Mouse (Mus musculus) spleen, adult 18-20 months (tissue): ENCODE data around the gene Mrpl20.

ENCODE experiments used
- DNase-seq, 2 experiments: peaks; one replicate each; pipeline ENCODE4 v3.0.0; 2022; ENCODE audit warnings: mixed read lengths in 2 of 2

The Mrpl20 gene

DNA sequence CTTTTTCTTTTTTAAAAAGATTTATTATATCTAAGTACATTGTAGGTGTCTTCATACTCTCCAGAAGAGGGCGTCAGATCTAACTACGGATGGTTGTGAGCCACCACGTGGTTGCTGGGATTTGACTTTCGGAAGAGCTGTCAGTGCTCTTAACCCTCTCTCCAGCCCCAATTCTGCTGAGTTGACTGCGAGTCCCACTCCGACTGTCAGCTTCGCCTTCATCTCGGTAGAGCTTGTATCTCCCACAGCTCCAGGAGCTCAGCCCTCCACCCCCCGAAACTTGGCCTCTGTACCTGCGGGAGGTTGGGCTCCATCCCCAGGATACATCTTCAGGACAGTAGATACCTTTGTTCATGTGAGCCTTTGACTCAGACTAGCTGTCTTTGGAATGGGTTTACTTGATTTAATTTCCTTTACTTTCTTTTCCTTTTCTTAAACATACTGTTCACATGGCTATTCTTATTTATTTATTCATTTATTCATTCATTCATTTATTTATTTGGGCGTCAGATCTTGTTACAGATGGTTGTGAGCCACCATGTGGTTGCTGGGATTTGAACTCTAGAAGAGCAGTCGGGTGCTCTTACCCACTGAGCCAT lies at the start of gene Mrpl20:
Gene Mrpl20, plus strand, starts transcription at position 138 of the 599 bp plus-strand sequence.
- DNase-seq = no peak

DNA sequence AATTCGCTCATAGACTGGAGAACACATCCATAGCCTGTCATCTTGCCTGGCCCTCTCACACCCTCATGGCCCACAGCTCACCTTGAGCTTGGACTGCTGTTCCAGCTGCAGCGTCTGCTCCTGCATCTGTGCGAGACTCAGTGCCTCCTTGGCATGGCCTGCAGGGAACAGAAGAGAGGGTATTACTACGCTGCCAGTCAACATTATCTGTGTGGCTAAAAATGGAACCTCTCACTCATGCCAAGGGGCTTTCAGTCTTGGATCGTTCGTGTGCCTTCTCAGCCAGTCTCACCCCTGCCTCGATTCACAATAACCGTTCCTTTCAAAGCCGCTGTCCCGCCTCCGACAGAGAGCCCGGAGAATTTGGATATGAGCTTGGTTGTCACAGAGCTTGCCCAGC lies 45.7 kb upstream of the Mrpl20 start:
- DNase-seq = no peak

DNA sequence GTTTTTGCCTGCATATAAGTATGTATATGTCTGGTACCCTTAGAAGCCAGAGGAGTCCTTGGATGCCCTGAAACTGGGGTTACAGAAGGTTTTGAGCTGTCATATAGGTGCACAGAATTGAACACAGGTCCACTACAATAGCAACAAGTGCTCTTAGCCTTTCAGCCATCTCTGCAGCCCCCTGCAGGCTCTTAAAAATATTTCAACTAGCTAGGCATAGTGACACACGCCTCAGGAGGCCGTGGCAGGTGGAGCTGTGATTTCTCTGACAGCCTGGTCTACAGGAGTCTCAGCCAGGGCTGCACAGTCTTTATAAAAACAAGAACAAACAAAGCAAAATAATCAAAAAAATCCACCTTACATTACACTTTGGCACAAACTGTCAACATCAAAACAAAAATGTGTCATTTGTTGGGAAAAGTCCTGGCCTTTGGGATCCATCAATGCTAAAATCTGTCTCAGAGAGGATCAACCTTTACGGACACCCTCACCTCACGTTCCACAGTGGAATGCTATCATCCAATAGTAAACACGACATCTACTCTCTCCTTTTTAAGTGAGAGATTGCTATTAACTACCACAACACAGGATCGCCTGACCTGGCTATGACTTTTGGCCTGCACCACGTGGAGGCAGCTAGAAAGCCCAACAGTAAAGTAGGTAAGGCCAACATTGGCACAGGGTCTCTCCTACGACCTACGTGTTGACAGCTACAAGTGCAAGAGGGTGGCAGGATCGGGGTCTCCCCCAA lies 42.6 kb upstream of the Mrpl20 start:
- DNase-seq = no peak

DNA sequence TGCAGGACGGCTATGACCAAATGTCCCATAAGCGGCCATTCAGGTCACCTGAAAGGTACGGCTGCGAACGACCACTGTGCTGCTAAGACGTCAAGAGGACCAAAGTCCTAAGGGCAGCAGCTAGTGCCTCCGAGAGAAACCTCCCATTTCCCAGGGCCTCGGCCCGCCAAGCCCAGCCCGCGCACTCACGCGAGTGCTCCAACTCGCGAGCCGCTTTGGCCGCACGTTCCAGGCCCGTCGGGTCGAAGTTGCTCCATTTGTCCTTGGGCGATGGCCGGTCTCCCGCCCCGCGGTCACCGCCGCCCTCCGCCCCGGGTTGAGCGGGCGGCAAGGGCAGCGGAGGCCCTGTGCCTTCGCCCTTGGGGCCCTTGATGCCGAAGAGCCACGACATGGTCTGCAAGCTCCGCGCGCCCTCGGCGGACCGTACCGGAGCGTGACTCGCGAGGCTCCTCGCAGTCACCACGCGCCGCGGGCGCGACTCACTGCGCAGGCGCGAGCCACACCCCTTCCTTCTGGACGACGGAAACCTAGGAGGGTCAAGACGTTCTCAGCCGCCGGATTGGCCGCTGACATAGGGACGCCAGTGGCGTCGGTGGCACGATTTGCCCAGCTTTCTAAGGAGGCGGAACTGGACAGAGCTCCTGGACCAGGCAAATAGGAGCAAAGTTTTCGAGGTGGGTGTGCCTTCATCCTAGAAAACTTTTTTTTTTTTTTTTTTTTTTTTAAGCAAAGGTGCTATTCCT lies 41.9 kb upstream of the Mrpl20 start, which contains the start of gene Atad3a:
Gene Atad3a, minus strand, starts transcription at position 481 of the 743 bp plus-strand sequence.
- DNase-seq = peak; percentile 92 to 96

DNA sequence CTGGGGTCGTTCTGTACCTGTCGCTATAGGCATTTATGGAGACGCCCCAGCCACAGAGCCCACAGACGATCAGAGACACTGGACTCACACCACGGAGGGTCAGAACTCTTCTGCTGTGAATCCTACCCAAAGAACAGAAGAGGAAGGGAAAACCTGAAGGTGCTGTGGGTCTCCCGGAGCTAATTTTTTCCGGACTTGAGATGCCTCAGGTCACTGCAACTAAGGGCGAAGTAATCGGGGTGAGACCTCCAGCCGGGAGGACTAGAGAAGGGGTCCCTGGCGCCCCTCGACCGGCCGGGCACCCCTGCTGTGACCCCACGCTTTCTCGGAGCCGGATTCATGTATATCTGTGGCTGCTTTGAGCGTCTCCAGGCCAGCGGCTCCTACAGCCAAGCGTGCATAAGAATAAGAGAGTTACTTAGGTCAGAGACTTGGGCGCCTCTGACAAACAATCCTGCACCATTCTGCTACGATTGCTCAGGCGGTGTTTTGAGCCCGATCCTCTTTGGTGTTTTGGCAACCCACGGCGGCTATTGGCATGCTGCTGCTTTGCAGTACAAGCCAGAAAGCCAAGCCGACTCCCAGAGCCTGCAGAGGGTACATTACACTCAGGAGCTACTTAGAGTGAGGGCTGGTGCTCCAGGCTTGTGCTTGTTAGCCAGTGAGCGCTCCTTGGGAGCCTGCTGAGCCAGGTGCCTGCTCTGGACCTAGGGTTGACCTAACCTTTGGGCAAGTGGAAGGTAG lies 41.1 kb upstream of the Mrpl20 start:
- DNase-seq = no peak

DNA sequence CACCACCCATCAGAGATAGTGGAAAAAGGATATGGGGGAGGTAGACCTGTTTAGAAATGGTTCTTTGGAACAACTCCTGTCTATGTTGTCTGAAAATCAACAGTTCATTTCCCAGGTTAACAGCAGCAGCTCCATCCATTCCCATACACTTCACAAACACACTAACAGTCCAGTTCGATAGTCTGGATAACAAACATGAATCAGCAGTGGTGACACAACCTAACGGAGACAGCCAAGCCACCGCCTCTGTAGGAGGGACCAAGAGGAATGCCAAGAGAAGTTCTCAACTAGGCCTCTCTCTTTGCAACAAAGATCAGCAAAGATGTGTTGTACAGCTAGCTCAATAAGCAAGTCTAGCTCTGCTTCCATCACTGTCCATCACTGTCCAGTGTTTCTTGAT lies 40.3 kb upstream of the Mrpl20 start:
- DNase-seq = no peak

DNA sequence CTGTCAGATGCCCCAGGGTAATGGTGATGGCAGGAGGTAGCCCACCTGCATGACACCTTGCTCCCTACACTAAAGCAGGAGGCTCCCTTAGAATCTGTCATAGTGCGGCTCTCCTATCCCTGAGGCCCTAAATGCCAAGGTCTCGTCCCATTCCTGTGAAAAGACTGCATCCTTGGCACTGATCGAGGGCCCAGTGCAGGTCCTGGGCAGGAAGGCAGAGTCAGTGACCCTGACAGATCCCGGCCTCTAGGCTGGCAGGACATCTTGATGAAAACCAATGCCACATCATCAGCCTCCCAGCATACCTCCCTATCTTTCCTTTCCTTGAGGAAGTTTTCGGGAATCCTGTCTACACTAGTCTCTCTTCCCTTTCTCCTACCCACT lies 33.2 kb upstream of the Mrpl20 start:
- DNase-seq = no peak

DNA sequence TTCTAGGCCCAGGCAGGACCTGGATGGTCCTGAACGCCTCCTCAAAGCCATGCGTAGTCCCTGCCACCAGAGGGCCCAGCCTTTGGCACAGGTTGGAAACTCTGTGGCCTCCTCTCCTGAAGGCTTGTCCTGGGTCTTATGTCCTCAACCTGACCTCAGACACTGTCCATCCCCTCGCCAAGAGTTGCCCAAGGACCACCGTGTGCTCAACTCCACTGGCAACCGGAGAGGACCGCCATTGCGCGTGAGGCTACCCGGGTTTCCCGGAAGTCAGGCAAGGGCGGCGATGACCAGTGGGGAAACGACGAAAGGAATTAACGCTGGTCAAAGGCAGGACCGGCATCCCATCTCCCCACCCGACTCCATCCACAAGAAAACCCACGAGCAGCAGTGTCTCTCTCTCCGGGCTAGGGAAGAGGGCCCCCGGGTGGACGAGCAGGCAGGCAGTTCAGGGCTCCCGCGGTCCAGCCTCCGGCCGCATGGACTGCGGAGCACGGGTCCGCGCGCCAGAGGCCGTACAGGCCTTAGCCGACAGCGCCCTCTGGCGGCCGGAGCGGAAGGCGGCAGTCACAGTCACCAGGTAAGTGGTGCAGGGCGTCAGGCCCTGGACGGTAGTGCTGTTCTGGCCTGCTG lies 32.7 kb upstream of the Mrpl20 start:
- peak; percentile 72 to 87 for DNase-seq

DNA sequence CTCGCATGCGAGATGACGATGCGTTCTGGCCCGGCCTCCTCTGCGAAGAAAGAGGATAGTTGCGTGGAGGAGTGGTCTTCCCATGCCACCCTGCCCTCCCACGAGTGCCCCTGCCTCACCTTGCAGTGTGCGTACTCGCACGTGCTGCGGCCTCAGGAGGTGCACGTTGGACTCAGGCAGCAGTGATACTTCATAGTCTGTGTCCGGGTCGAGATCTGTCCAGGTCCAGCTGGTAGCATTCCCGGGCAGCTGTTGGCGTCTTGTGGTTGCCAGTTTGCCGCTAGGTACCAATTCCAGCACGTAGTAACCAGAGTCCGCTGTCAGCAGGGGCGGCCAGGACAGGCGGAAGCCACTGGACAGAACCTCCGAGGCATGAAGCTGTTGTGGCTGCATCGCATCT lies 32.1 kb upstream of the Mrpl20 start:
- no peak for DNase-seq

DNA sequence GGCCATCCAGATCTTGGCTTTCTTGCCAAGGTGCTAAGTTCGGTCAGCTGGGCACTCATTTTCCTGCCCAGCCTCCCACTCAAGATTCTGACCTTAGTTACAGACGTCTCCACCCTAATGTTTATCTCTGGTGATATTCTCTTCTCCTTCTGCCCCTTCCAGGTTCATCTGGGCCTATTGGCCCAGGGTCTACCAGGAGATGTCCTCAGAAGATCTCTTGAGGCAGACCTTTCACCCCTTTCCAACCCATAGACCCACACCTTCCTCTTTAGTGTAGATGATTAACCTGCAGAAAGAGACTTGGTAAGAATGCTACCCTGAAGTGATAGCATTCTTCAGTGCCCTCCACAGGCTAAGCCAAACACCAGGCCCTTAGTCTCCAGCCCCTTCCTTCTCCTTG lies 31.0 kb upstream of the Mrpl20 start:
- DNase-seq = no peak

DNA sequence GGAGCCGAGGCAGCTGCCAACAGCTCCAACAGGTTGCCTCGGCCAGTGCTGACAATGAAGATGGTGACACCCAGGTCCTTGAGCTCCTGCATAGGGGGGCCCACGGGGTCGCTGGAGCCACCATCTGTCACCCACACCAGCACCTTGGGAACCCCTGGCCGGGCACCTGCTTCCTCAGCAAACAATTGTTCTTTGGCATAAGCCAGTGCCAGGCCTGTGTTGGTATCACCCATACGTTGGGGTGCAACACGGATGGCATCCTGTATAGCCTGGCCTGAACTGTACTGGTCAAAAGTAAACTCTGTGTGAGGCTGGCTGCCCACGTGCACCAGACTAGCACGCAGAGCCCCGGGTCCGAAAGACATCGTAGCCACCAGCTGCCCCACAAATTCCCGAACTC lies 29.9 kb upstream of the Mrpl20 start:
- no peak for DNase-seq

DNA sequence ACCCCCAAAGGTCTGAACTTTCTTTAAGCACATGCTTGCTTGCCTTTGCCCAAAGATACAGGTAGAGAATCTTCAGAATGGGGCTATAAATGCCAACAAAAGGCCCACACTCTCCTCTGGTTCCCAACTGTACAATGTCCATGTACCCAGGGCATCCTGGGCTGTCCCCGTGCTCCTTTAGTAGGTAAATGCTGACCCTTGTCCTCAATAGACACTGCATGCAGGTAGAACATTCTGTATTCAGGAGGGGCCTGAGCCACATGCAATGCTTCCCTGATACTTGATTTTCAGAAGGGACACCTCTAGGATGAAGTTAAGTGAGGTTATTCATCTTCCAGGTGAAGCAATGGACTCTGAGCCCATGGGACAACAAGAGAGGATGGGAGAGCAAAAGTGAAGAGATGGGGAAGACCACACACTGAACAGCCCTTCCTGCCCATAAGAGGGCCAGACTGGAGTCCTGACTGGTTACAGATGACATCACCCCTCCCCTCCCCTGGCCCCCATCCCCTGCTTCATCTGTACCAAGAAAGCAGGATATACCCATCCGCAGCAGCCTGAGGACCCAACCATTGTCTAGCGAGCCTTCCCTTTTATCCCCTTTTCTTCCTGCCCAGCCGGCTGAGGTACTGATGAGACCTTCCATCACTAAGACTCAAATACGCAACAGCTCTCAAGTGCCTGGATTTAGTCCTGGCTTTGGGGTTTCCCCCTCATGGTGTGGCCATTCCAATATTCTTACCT lies 29.2 kb upstream of the Mrpl20 start:
- no peak for DNase-seq

DNA sequence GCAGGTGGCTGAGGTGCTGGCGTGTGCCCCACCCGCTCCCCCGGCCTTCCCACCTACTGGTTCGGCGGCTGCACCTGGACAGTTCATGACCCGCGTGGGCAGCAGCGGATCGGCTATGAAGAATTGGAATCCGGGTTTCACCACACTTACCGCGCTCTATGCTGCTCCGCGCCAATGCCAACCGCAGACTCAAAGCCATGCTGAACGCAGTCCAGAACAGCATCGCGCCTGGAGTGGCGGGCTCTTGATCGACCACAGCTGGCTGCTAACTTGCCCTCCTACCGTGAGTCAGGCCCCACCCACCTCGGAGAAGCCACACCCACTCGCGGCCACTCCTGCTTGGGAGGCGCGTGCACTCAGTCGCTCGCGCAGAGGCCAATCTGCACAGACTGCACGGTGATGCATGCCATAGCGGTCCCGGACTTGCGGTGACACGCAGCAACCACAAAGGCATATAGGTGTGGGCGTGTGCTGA lies 28.4 kb upstream of the Mrpl20 start, which contains the start of gene Vwa1:
Gene Vwa1, minus strand, starts transcription at position 419 of the 475 bp plus-strand sequence.
- peak; percentile 76 to 86 for DNase-seq

DNA sequence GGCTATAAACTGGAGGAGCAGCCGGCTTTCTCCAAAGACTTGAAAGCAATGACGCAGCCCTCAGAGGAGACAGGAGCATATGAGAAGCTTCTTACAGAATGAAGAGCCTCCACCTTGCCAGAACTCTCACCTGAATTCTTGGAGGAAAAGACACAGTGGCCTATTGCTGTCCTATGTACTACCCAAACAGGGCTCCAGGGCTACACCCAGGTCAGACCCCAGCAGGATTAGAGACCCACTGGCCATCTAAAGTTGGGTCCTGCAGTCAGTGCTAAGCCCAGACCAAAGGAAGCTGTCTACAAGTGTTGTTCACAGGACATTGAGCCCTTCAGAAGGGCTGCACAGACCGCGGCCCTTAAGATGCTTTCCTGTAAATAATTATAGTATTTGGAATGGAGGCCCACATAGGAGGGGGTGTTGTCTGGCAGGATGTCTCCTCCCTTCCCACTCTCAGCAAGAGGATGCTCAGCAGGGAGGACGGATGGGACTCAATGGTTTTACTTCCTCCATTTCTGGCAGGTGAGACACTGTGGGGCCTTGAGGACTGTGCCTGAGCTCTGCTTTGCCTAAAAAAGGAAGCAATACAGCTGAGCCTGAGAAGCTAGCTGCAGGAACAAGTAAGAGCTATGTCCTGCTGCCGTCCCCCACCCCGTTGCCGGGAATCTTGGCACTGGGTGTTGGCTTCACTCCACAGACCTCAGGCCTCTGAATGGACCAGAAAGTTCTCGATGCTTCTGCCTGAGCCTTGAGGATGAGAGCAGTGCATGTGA lies 27.5 kb upstream of the Mrpl20 start:
- DNase-seq = peak; percentile 35 to 40

DNA sequence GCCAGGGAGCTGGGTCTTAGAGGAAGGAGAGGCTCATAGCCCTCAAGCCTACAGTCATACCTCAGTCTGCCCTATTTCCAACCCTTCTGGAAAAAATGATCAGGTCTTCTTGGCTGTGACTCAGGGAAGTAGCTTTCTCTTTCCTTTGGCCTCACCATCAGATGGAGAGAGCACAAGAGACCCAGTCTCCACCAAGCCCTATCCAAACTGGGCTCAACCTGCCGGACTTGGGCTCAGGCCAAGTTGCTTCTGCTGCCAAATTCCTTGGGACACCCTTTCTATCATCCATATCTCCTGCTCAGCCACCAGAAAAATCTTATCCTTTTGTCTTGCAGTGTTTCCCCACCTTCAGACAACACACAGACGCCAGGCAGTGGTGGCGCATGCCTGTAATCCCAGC lies 26.8 kb upstream of the Mrpl20 start:
- DNase-seq = no peak

DNA sequence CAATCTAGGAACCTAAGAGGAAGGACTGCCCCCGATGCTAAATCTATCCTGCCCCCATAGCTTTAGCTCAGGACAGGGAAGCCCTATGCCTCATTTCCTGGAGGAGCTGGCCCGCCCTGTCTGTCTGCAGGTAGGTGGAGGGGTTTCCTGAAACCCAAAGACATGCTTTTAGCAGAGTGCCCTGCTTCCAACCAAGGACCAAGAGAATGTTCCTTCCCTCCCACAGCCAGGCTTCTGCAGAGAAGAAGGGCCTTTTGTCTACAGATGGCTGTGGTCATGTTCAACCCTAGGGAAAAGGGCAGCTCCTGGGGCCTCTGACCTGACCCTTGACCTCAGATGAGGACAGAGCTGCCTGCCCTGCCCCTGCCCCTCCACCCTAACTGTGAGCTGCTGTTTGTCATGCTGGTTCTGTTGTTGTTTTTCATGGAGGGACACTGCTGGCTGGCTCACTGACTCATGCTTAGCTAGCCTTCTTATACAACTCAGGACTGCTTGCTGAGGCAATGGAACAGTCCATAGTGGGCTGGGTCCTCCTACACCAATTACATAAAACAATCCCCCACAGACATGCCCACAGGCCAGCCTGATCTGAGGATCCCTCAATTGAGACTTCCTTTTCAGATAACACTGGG lies 25.9 kb upstream of the Mrpl20 start:
- DNase-seq = no peak

DNA sequence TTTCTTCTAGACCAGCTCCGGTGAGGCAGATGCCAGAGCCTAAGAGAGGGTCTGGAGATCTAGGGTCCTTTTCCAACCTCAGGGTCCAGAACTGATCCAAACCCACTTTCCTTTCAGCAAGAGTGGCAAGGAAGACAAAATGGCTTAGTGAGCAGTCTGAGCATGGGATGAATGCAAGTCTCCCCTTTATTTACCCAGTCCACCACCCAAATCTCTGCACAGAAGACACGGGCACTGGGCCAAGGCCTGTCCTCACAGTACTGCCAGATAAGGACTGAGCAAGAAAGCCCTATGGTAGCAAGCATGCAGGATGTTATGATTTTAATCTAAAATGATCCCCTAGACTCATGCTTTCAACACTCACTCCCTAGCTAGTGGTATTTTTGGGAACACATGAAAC lies 24.9 kb upstream of the Mrpl20 start:
- no peak for DNase-seq

DNA sequence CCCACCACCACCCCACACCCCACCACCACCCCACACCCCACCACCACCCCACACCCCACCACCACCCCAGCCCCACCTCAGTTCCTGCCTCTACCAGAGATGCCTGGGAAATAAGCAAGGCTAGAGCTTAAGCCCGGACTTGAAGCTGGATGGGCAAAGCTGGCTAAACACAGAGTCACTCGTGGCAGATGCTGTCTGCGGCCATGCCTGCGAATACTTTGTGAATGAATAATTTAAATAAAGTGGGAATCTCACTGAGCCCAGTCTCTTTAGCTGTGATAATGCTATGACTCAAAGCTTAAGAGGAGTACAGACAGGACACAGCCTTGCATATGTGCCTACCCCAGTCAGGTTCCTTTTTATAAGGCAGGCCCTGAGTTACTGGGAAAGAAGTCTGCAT lies 23.2 kb upstream of the Mrpl20 start:
- no peak for DNase-seq

DNA sequence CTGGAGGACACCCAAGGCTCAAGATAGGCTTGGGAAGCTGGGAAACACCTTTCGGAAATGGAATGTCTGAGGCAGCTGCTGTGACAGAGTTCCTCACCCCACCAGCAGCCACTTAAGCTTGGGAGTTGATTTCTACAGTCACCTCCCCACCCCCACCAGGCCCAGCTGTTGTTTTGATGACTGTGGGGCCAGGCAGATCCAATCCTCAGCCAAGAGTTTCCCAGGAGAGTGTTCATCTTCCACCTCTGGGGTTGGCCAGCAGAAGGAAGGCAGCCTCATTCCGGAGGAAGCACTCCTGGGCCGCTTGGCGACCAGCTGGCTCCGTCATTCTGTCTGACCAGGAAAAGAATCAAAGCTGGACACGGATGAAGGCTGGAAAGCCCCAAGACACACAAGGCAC lies 21.8 kb upstream of the Mrpl20 start:
- no peak for DNase-seq

DNA sequence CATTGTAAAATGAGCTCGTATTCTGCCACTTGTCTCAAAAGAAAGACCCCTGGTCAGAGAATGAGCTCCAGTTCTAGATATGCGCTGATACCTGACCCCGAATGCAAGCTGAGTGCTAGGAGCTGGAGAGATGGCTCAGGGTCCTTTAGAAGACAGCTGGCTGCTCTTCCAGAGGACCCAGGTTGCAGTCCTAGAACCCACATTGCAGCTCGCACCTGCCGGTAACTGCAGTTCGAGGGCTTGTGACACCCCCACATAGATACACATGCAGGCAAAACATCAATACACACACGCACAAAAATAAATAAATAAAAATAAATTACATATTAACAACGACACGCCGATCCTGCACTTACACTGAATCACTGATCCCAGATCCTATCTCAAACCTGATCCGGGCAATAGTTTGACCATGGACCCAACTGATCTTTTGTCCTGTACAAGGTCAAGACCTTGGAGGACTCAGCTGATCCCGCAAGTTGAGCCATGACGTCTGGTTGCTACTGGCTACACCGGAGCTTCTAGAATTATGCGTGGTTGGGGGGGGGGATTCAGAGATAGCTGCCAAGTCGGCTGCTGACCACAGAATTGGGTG lies 19.1 kb upstream of the Mrpl20 start:
- DNase-seq = no peak
